Mouse (Mus musculus) stomach, postnatal 0 days (tissue): ENCODE measurements around the gene Tex35. TPM values are rescaled to one million over a fixed set of nuclear protein-coding genes. Genes with fewer than 3 reads are reported as not detected.

Experiments
- ATAC-seq: fragments of 200-750 bp; cut with Nextera tagmentation; 2 replicates; pipeline ENCODE4 v1.8.0; 2017; ENCODE audit not compliant: low FRiP score, low TSS enrichment
- DNase-seq: peaks from one replicate; pipeline ENCODE4 v3.0.0-alpha.2; 2016; ENCODE audit warnings: low spot score
- H3K27ac ChIP-seq: fragments of 300-500 bp; sonication (generic); replicated peaks from 2 replicates; pipeline ENCODE4 v1.5.1; 2014; ENCODE audit warnings: mild to moderate bottlenecking, control low read depth
- H3K27me3 ChIP-seq: fragments of 300-500 bp; sonication (generic); 2 replicates; pipeline ENCODE4 v1.6.1; 2014; ENCODE audit warnings: low read length; ENCODE audit not compliant: control insufficient read depth, insufficient read depth
- H3K36me3 ChIP-seq: fragments of 300-500 bp; sonication (generic); 2 replicates; pipeline ENCODE4 v1.6.1; 2014; ENCODE audit warnings: low read length, mixed read lengths; ENCODE audit not compliant: control insufficient read depth, insufficient read depth
- H3K4me1 ChIP-seq: fragments of 300-500 bp; sonication (generic); replicated peaks from 2 replicates; pipeline ENCODE4 v1.6.1; 2014; ENCODE audit warnings: antibody characterized with exemption; ENCODE audit not compliant: control insufficient read depth, insufficient read depth
- H3K4me2 ChIP-seq: fragments of 300-500 bp; sonication (generic); replicated peaks from 2 replicates; pipeline ENCODE4 v1.6.1; 2014; ENCODE audit warnings: low read depth, mild to moderate bottlenecking, control low read depth, moderate library complexity
- H3K4me3 ChIP-seq: fragments of 300-500 bp; sonication (generic); 2 replicates; pipeline ENCODE4 v1.5.1; 2014; ENCODE audit warnings: low read depth, low read length, control low read depth
- H3K9ac ChIP-seq: fragments of 300-500 bp; sonication (generic); 2 replicates; pipeline ENCODE4 v1.6.1; 2014; ENCODE audit warnings: mild to moderate bottlenecking, low read length, control low read depth, mixed read lengths
- H3K9me3 ChIP-seq: fragments of 300-500 bp; sonication (generic); 2 replicates; pipeline ENCODE4 v1.6.1; 2016; ENCODE audit warnings: low read length; ENCODE audit not compliant: control insufficient read depth
- CTCF ChIP-seq: IDR thresholded peaks from 2 replicates; pipeline ENCODE4 v1.5.1; 2016; ENCODE audit warnings: antibody characterized with exemption, low read depth, mild to moderate bottlenecking, moderate library complexity
- EP300 ChIP-seq: optimal IDR thresholded peaks from 2 replicates; pipeline ENCODE3; 2016; ENCODE audit warnings: antibody characterized with exemption
- WGBS: fragments of 180-500 bp; shearing (Covaris S2); extraction: QIAGEN DNeasy Blood & Tissue Kit; methylation state at CpG from one replicate; pipeline ENCODE4 v1.1.7; 2014; 5-methylcytosine and 5-hydroxymethylcytosine counted together
- polyA plus RNA-seq: library from polyadenylated mRNA; unstranded; fragments of >200 nt; fragmentation: Nextera tagmentation; extraction: Ambion mirVana; gene quantifications from 2 replicates; pipeline ENCODE4 v1.2.1, GENCODE M21; 2015

Tex35 gene
- polyA plus RNA-seq, 1 experiment from 2014 or later, result not detected

DNA sequence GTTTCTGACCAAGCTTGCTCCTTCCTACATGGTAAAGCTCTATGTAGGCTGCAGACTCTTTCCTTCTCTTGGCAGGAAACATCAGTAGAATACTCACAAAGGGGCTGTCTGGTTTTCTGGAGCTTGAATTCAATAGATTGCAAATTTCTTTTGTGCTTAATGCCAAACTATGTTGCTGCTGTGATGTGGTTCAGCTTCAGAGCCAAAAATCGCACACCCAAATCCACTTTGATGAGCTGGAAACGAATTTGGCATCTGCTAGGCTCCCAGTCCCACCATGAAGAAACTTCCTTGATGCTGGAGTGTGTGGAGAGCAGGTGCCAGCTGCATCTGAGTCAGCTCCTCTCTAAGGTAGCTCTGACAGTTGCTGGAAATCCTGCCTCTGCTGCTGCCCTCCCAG lies 6.0 kb upstream of the Tex35 start:
- Histone ChIP-seq H3K36me3 (no peaks in the 10 kb centered on the region), H3K4me1 (no peaks in the 10 kb centered on the region), H3K9ac (no peak overlapping the region), H3K27ac (no peak overlapping the region), H3K27me3 (no peaks in the 10 kb centered on the region), H3K4me2 (no peak overlapping the region), H3K4me3 (no peak overlapping the region), H3K9me3 (no peaks in the 10 kb centered on the region)
- DNase-seq (no peak), ATAC-seq (no peak)
- 79% methylated on average over 2 of the region's 2 CpGs for WGBS
- TF ChIP-seq EP300 (no peak), CTCF (no peak)

DNA sequence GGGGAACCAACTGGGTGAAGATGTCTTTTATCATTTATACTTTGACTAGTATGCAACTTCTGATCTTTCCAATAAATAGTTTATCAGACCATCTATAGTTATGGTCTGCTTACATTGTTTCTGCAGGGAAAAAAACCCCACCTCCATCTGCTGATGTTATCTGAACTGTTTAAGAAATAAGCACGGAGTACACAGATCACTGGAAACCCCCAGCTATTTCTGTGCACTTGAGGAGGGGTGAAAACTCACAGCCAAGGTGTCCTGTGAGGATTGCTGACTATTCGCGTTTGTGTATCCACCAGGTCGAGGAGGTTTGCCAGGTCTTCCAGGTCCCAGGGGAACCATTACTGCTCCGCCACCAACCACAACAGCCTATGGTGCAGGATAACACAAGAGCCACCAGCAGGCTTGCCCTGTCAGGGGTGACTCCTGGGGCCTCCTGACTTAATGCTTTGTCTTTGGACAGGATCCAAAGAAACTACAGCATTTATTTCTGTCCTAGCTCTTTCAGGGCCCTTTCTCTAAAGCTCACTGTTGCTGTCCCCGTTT lies 1.9 kb upstream of the Tex35 start:
- Histone ChIP-seq H3K9ac (no peak overlapping the region), H3K27ac (no peak overlapping the region), H3K4me1 (no peaks in the 10 kb centered on the region), H3K36me3 (no peaks in the 10 kb centered on the region), H3K9me3 (no peaks in the 10 kb centered on the region), H3K4me2 (no peak overlapping the region), H3K27me3 (no peaks in the 10 kb centered on the region), H3K4me3 (no peak overlapping the region)
- DNase-seq, result no peak
- TF ChIP-seq CTCF (no peak), EP300 (no peak)
- no peak for ATAC-seq
- 54% methylated on average over 6 of the region's 6 CpGs for WGBS

DNA sequence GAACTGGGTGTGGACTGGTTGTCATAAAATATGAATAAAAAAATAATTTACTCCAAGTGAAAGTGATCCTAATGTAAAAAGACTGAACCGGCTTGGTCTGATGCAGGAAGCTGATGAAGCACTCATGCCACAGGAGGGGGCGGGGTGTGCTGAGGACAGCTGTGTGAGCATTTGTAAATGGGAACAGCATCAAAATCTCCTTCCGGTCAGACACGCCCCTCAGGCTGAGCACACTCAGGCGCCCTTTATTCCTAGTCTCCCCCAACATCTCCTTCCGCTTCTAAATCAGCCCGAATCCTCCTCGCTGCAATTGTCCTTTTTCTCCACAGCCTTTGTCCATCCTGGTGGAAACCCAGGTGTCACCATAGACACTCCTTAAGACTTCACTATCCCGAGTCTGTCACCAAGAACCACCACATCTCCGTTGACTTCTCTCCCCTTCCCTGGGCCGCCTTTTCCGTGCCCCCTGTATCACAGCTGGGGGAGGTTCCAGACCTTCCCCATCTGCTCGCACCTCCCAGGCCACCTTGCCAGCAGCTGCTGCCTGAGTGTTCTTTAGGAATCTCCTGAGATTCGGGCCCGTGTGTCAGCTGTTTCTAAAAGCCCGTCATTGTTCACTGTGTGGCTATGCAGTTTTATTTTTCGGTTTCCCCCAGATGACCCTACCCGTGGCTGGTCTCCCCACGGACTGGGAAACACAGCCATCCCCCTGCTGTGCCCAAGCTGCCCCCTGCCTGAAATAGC lies 7.2 kb downstream of the Tex35 start:
- H3K4me2 ChIP-seq, result peak overlapping the region; percentile 50
- no peak overlapping the region for H3K27ac ChIP-seq
- no peaks in the 10 kb centered on the region for H3K36me3 ChIP-seq
- H3K4me3 ChIP-seq, result peak overlapping the region; percentile 23
- DNase-seq, result peak; percentile 41
- 11% methylated on average over 19 of the region's 19 CpGs for WGBS
- no peaks in the 10 kb centered on the region for H3K9me3 ChIP-seq
- H3K4me1 ChIP-seq, result no peaks in the 10 kb centered on the region
- H3K27me3 ChIP-seq, result no peaks in the 10 kb centered on the region
- peak; percentile 73; the same call in 1 of the 2 replicates for ATAC-seq
- peak overlapping the region; percentile 27 for H3K9ac ChIP-seq
- no peak for TF ChIP-seq EP300
- TF ChIP-seq CTCF, result no peak

DNA sequence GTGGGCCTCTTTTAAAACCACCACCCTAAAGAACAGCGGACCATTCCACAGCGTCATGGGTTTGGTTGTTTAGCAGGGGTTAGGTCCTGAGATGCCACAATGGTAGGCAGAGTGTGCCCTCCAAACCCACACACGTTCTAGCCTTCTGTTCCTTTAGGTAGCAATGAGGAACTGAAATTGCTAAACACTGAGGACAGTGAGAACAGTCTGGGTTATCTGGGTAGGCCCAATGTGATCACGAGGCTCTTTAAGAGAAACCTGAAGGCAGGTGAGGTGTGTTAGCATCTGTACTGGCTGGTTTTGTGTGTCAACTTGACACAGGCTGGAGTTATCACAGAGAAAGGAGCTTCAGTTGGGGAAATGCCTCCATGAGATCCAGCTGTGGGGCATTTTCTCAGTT lies 12.9 kb downstream of the Tex35 start:
- ATAC-seq (no peak), DNase-seq (no peak)
- Histone ChIP-seq H3K36me3 (no peaks in the 10 kb centered on the region), H3K4me2 (no peak overlapping the region), H3K27ac (no peak overlapping the region), H3K4me1 (no peaks in the 10 kb centered on the region), H3K9me3 (no peaks in the 10 kb centered on the region), H3K9ac (no peak overlapping the region), H3K4me3 (no peak overlapping the region), H3K27me3 (no peaks in the 10 kb centered on the region)
- TF ChIP-seq CTCF, result no peak
- no peak for TF ChIP-seq EP300
- 88% methylated on average over 4 of the region's 4 CpGs for WGBS

DNA sequence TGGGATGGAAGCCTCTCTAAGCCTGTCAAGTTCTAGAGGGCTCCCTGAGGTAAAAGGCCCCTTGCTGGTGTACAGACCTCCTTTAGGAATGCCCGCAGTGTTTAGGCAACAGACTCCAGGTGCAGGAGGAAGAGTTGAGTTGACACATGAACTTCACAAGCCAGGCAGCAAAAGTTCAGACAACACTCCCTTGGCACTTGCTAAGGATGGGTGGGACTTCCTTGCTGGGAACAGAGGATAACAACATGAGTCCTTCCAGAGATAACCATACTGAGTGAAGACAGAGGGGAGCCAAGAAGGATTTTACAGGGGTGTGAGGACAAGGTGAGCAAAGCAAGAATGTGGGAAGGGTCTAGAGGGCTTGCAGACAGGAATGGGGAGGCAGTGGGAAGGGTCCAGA lies 15.9 kb downstream of the Tex35 start:
- Histone ChIP-seq H3K27ac (no peak overlapping the region), H3K9me3 (no peaks in the 10 kb centered on the region), H3K36me3 (no peaks in the 10 kb centered on the region), H3K4me2 (no peak overlapping the region), H3K4me1 (no peaks in the 10 kb centered on the region), H3K4me3 (no peak overlapping the region), H3K27me3 (no peaks in the 10 kb centered on the region), H3K9ac (no peak overlapping the region)
- DNase-seq (no peak), ATAC-seq (no peak)
- TF ChIP-seq EP300 (no peak), CTCF (no peak)
- 91% methylated on average over 1 of the region's 1 CpGs for WGBS

DNA sequence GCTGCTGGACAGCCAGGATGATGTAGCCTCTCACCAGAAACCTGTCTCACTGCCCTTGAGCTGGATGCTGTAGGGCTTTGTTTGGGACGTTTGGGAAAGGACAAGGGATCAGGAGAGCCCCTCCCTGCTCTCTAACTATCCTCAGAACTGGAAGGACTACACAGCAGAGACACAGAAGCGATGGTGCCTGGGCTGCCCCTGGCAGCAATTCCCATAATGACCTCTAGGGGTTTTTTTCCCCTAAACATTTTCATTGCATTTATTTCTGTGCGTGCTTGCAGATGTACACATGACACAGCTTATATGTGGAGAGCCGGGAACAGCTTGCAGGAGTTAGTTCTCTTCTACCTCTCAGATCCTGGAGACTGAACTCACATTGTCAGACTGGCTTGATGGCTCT lies 16.3 kb downstream of the Tex35 start:
- peak; percentile 47 for TF ChIP-seq CTCF
- no peak for TF ChIP-seq EP300
- H3K27me3 ChIP-seq, result no peaks in the 10 kb centered on the region
- H3K4me1 ChIP-seq, result no peaks in the 10 kb centered on the region
- H3K9ac ChIP-seq, result no peak overlapping the region
- no peak for DNase-seq
- H3K4me2 ChIP-seq, result no peak overlapping the region
- H3K9me3 ChIP-seq, result no peaks in the 10 kb centered on the region
- no peaks in the 10 kb centered on the region for H3K36me3 ChIP-seq
- no peak for ATAC-seq
- no peak overlapping the region for H3K4me3 ChIP-seq
- WGBS, result 65% methylated on average over 4 of the region's 4 CpGs
- no peak overlapping the region for H3K27ac ChIP-seq
